In the genomic region with DNA sequence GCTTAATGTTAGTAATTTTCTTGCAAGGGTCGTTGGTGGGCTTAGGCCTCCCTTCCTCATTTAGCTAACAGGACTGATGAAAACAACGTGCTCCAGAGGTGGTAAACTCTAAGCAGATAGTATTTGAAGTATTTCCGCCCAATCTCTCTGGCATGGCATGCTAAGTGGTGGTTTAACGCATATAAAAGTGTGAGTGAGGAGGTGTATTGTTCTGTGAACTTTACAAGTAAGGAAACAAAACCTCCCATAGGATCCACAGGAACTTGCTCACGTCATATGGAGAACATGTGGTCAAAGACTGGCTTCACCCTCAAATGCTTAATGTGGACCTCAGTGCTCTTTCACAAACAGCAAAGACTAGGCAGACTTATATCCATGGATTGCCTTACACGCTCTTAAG, we compare ENCODE assay signal across 19 mouse cellular contexts. TPM values are rescaled to one million over a fixed set of nuclear protein-coding genes. Genes with fewer than 3 reads are reported as not detected.
DNase-seq lines count a peak whose midpoint lies in the region; ATAC-seq and TF ChIP-seq lines count a peak whose summit lies in the region.
"Had no signal": no experiment of that assay in that cellular context is flagged by ENCODE, and none has a peak within 500 bp of the region (broad histone marks: within the 10 kb centered on the region; RNA-seq: fewer than 3 reads in every experiment).

No protein-coding gene starts in this region.

- no peak overlapping the region for H3K4me2 ChIP-seq in embryonic facial prominence, embryonic 15.5 days (replicated peaks)
- H3K4me2 ChIP-seq in limb, embryonic 14.5 days (replicated peaks; ENCODE audit: low read depth, low read length, severe bottlenecking): no peak overlapping the region; the same call in 1 of the 2 replicates
- H3K4me2 ChIP-seq in forebrain, embryonic 16.5 days (ENCODE audit: low read length): no peak overlapping the region
- no peak overlapping the region for H3K4me2 ChIP-seq in midbrain, embryonic 15.5 days
- H3K4me2 ChIP-seq: hindbrain, embryonic 12.5 days had no signal

- no peak for ATAC-seq in embryonic facial prominence, embryonic 15.5 days (ENCODE audit: insufficient number of reproducible peaks, low FRiP score, low TSS enrichment, low read depth)
- peak; percentile 48; the same call in 1 of the 2 replicates for ATAC-seq in limb, embryonic 14.5 days (ENCODE audit: low FRiP score, low read depth)
- no peak for ATAC-seq in forebrain, embryonic 16.5 days
- no peak for ATAC-seq in midbrain, embryonic 15.5 days (replicated peaks)
- ATAC-seq: activated CD4-positive, CD25-positive, alpha-beta regulatory T cell, adult 4 months; forebrain, embryonic 14.5 days; hindbrain, embryonic 16.5 days had no signal

- H3K9me3 ChIP-seq in embryonic facial prominence, embryonic 15.5 days (replicated peaks): no peaks in the 10 kb centered on the region
- H3K9me3 ChIP-seq in limb, embryonic 14.5 days (ENCODE audit: control insufficient read depth, low read length): no peaks in the 10 kb centered on the region
- H3K9me3 ChIP-seq in forebrain, embryonic 16.5 days (ENCODE audit: control insufficient read depth, low read length): no peaks in the 10 kb centered on the region
- H3K9me3 ChIP-seq in midbrain, embryonic 15.5 days: no peaks in the 10 kb centered on the region
- H3K9me3 ChIP-seq: hindbrain, embryonic 12.5 days had no signal

- no peaks in the 10 kb centered on the region for H3K36me3 ChIP-seq in C2C12 (ENCODE audit: control insufficient read depth, insufficient read depth)
- no peaks in the 10 kb centered on the region for H3K36me3 ChIP-seq in embryonic facial prominence, embryonic 15.5 days
- no peaks in the 10 kb centered on the region for H3K36me3 ChIP-seq in limb, embryonic 14.5 days (ENCODE audit: control insufficient read depth, insufficient read depth, low read length)
- no peaks in the 10 kb centered on the region for H3K36me3 ChIP-seq in forebrain, embryonic 16.5 days (ENCODE audit: control insufficient read depth, insufficient read depth)
- no peaks in the 10 kb centered on the region for H3K36me3 ChIP-seq in midbrain, embryonic 15.5 days (replicated peaks)
- H3K36me3 ChIP-seq: hindbrain, embryonic 12.5 days had no signal

- H3K4me3 ChIP-seq in gastrocnemius, adult 2 months: no peak overlapping the region
- no peak overlapping the region for H3K4me3 ChIP-seq in C2C12 (ENCODE audit: insufficient read depth, poor library complexity, severe bottlenecking)
- H3K4me3 ChIP-seq in embryonic facial prominence, embryonic 15.5 days (replicated peaks): no peak overlapping the region
- H3K4me3 ChIP-seq in limb, embryonic 14.5 days (replicated peaks; ENCODE audit: low read length): no peak overlapping the region
- H3K4me3 ChIP-seq in forebrain, embryonic 16.5 days (replicated peaks; ENCODE audit: low read length): no peak overlapping the region
- H3K4me3 ChIP-seq in midbrain, embryonic 15.5 days: no peak overlapping the region
- H3K4me3 ChIP-seq: hindbrain, embryonic 12.5 days had no signal

- no peak overlapping the region for H3K9ac ChIP-seq in embryonic facial prominence, embryonic 15.5 days
- H3K9ac ChIP-seq in limb, embryonic 14.5 days (ENCODE audit: low read depth, low read length, severe bottlenecking): no peak overlapping the region
- H3K9ac ChIP-seq in forebrain, embryonic 16.5 days (replicated peaks; ENCODE audit: low read depth, low read length): no peak overlapping the region
- H3K9ac ChIP-seq in midbrain, embryonic 15.5 days: no peak overlapping the region
- H3K9ac ChIP-seq: hindbrain, embryonic 12.5 days had no signal

- TF ChIP-seq CTCF in gastrocnemius, adult 2 months (IDR thresholded peaks at IDR 0.05): no peak
- no peak for TF ChIP-seq CTCF in C2C12 (IDR thresholded peaks at IDR 0.05; ENCODE audit: control insufficient read depth, insufficient read depth, insufficient read length)

- 0 out of 2 replicates have a peak, but pooled peaks cover 3% of the 10 kb centered on the region for H3K4me1 ChIP-seq in embryonic facial prominence, embryonic 15.5 days
- H3K4me1 ChIP-seq in limb, embryonic 14.5 days (ENCODE audit: control insufficient read depth, insufficient read depth, low read length): peaks cover 33% of the 10 kb centered on the region
- no peaks in the 10 kb centered on the region for H3K4me1 ChIP-seq in forebrain, embryonic 16.5 days (replicated peaks; ENCODE audit: control insufficient read depth, insufficient read depth, low read length)
- no peaks in the 10 kb centered on the region for H3K4me1 ChIP-seq in midbrain, embryonic 15.5 days
- H3K4me1 ChIP-seq: hindbrain, embryonic 12.5 days had no signal

- H3ac ChIP-seq in C2C12 (ENCODE audit: control insufficient read depth, insufficient read length, low read depth): no peak overlapping the region

- TF ChIP-seq POLR2A in limb, embryonic 14.5 days (IDR thresholded peaks at IDR 0.05; ENCODE audit: borderline replicate concordance, extremely low read depth, insufficient read depth, insufficient read length): no peak

- peak overlapping the region; percentile 61; the same call in 1 of the 2 replicates for H3K27ac ChIP-seq in gastrocnemius, adult 2 months
- 0 out of 2 replicates have a peak overlapping the region, but pooled peaks have one; percentile 13 for H3K27ac ChIP-seq in embryonic facial prominence, embryonic 15.5 days (replicated peaks)
- peak overlapping the region; percentile 7; the same call in 1 of the 2 replicates for H3K27ac ChIP-seq in limb, embryonic 14.5 days (replicated peaks; ENCODE audit: low read depth, low read length)
- no peak overlapping the region for H3K27ac ChIP-seq in forebrain, embryonic 16.5 days (ENCODE audit: low read length)
- no peak overlapping the region for H3K27ac ChIP-seq in midbrain, embryonic 15.5 days
- H3K27ac ChIP-seq: hindbrain, embryonic 12.5 days had no signal

- H3K79me2 ChIP-seq in C2C12 (ENCODE audit: control insufficient read depth, insufficient read depth): no peaks in the 10 kb centered on the region

- DNase-seq in gastrocnemius, adult 2 months: no peak
- DNase-seq in gastrocnemius, adult 18-20 months (ENCODE audit: low spot score): no peak
- peak; percentile 56 for DNase-seq in limb, embryonic 14.5 days (ENCODE audit: low spot score)
- DNase-seq in layer of hippocampus, postnatal 14 days (ENCODE audit: low spot score in 2 of 2): no peak
- DNase-seq: adrenal gland, postnatal 14 days; cerebellum, adult 11-12 months; cerebellum, adult 9-11 months; cerebellum, postnatal 36 days; gastrocnemius, postnatal 25 days; heart, postnatal 4 days; kidney, adult 11 months had no signal

- WGBS in embryonic facial prominence, embryonic 15.5 days: 42% methylated on average over 6 of the region's 6 CpGs
- 15% methylated on average over 6 of the region's 6 CpGs for WGBS in limb, embryonic 14.5 days
- whole genome bisulfite sequencing in forebrain, embryonic 16.5 days: 75% methylated on average over 6 of the region's 6 CpGs
- WGBS in midbrain, embryonic 15.5 days: 86% methylated on average over 6 of the region's 6 CpGs

- H3K27me3 ChIP-seq in C2C12 (ENCODE audit: control insufficient read depth, insufficient read depth, insufficient read length): no peaks in the 10 kb centered on the region
- no peaks in the 10 kb centered on the region for H3K27me3 ChIP-seq in embryonic facial prominence, embryonic 15.5 days
- H3K27me3 ChIP-seq in limb, embryonic 14.5 days (ENCODE audit: control insufficient read depth, insufficient read depth, low read length): no peaks in the 10 kb centered on the region
- H3K27me3 ChIP-seq in forebrain, embryonic 16.5 days (replicated peaks; ENCODE audit: control insufficient read depth, insufficient read depth, low read length): no peaks in the 10 kb centered on the region
- H3K27me3 ChIP-seq in midbrain, embryonic 15.5 days (replicated peaks): no peaks in the 10 kb centered on the region
- H3K27me3 ChIP-seq: hindbrain, embryonic 12.5 days had no signal

- no peaks in the 10 kb centered on the region for H3K79me3 ChIP-seq in C2C12 (ENCODE audit: low read depth)

- intact Hi-C loops in gastrocnemius, adult 2 months (cut with DNase I): no loop called here

TF ChIP-seq in C2C12, 6 proteins besides CTCF, POLR2A, EP300 and RAD21:
- TF ChIP-seq MYOD1 (IDR thresholded peaks at IDR 0.05; ENCODE audit: control insufficient read depth, insufficient read length, low read depth) (no peak), CEBPB (IDR thresholded peaks at IDR 0.05; ENCODE audit: low read depth) (no peak), MAX (IDR thresholded peaks at IDR 0.05) (peak; percentile 66), USF1 (IDR thresholded peaks at IDR 0.05; ENCODE audit: low read depth) (peak; percentile 3), MYOG (IDR thresholded peaks at IDR 0.05; ENCODE audit: control insufficient read depth, extremely low read depth, insufficient read length) (no peak)

RNA-seq across cellular contexts. Expression of a gene that starts 56.5 kb away (rescaled TPM):
- 10 to 100 TPM; 29.2 to 36.3 TPM for total RNA-seq in gastrocnemius, adult 2 months (2021)
- 10 to 100 TPM; 32.8 to 37.9 TPM for total RNA-seq in gastrocnemius, adult 18-20 months (2021)
- polyA plus RNA-seq in C2C12 (2012; fragmentation: generic; extraction: Trizol): 84.9 TPM
- 59.9 and 61.8 TPM in 2 replicates for polyA plus RNA-seq in embryonic facial prominence, embryonic 15.5 days (2015; fragmentation: Nextera tagmentation; extraction: Ambion mirVana)
- polyA plus RNA-seq in limb, embryonic 14.5 days (2012; rRNA removed): 46.8 and 60.0 TPM in 2 replicates
- polyA plus RNA-seq in limb, embryonic 14.5 days (2014; fragmentation: Nextera tagmentation; extraction: Ambion mirVana): 67.0 and 70.2 TPM in 2 replicates
- 52.6 and 57.6 TPM in 2 replicates for polyA plus RNA-seq in forebrain, embryonic 16.5 days (2015; fragmentation: Nextera tagmentation; extraction: Ambion mirVana)
- 10 to 100 TPM; 40.3 to 40.7 TPM for total RNA-seq in layer of hippocampus, postnatal 14 days (2021)
- polyA plus RNA-seq in midbrain, embryonic 15.5 days (2015; fragmentation: Nextera tagmentation; extraction: Ambion mirVana): 47.3 and 47.9 TPM in 2 replicates

Comparison
In these comparisons a context has a peak if more than half of its experiments do, and no peak if none do; other contexts are left out.
1. H3K27ac ChIP-seq: peak in gastrocnemius, adult 2 months (single experiment), embryonic facial prominence, embryonic 15.5 days (single experiment) and limb, embryonic 14.5 days (single experiment); none in forebrain, embryonic 16.5 days (single experiment) and midbrain, embryonic 15.5 days (single experiment).